Mouse (Mus musculus): ENCODE measurements at regions not wholly inside any gene's neighbourhood (a gene's known extent, or its start where the extent isn't known, plus 50 kb on each side); places are given as distances from the start of the nearest gene placed in this dataset.

DNA sequence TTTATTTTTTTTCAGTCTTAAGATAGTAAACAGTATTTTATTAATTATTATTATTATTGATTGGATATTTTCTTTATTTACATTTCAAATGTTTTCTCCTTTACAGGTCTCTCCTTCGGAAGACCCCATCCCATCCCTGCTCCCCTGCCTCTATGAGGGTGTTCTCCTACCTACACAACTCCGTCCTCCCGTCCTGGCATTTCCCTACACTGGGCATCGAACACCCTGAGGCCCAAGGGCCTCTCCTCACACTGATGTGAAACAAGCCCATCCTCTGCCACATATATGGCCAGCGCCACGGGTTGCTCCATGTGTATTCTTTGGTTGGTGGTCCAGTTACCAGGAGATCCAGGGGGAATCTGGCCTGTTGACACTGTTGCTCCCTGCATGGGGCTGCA, 118.3 kb upstream of the Ldb2 start:
- TF ChIP-seq CTCF (IDR thresholded peaks at IDR 0.05; ENCODE audit: insufficient read depth, low read length) = no peak
- TF ChIP-seq POLR2A (IDR thresholded peaks at IDR 0.05; ENCODE audit: borderline replicate concordance, extremely low read depth, low read depth, low read length) = no peak

Measured in lung, adult 2 months (tissue).